Mouse (Mus musculus) embryonic fibroblast, embryonic 13.5 days (primary cell): ENCODE measurements around the gene 1110004F10Rik.

Source experiments
- CTCF ChIP-seq: IDR thresholded peaks from 2 replicates; pipeline ENCODE4 v1.5.1; 2011; ENCODE audit warnings: mild to moderate bottlenecking, control low read depth, low read length, moderate library complexity, borderline replicate concordance; ENCODE audit not compliant: insufficient read depth
- POLR2A ChIP-seq: IDR thresholded peaks from 2 replicates; pipeline ENCODE4 v1.6.1; 2011; ENCODE audit warnings: low read depth, mild to moderate bottlenecking, control low read depth, low read length, moderate library complexity

DNA sequence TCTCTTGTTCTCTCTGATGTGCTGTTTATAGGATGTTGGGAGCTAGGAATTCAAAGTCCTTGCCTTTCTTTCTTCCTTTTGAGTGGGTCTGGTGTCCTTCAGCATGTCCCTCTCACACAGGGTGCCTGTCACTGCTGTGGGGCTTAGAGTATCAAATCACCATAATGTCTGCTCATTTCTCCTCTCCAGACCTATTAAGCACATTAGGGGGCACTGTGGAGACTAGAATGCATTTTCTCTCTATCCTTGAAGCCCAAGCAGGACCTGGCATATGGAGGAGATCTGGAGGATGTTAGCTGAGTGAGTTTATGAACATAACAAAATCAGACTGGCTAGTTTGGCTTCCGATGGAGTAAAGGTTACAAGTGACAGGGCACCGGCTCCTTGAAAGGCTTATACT is 107.9 kb downstream of the 1110004F10Rik start:
- TF ChIP-seq CTCF (no peak), POLR2A (no peak)
